Mouse (Mus musculus): ENCODE data around the gene 4933406M09Rik. TPM values are rescaled to one million over a fixed set of nuclear protein-coding genes. Genes with fewer than 3 reads are reported as not detected.
A peak's percentile ranks its signal among the peaks of the same experiment; 100 is the strongest.

Gene 4933406M09Rik
- not detected for total RNA-seq (2021)
- long read RNA-seq, experiment 1 = 0 reads
- long read RNA-seq, experiment 2 = 0 reads

DNA sequence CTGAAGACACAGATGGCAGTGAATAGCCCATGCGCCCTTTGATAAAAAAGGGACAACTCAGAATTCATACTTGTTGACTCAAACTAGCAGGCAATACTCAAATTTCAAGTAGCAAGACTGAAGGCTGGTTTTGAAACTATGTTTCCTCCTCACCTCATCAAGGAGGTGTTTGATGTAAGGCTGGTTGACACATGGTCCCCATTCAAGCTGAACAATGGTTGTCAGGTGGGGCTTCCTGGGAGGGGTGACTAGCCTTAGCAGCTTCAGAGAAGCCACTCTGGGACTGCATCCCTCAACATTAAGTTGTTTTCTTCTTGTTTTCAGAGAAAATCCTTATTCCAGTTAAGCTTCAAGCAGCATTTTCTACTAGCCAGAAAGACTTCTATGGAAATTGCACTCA is at the start of gene 4933406M09Rik:
Gene 4933406M09Rik (plus strand): TSS at position 275 of the 400 bp plus-strand sequence.
- DNase-seq = no peak

DNA sequence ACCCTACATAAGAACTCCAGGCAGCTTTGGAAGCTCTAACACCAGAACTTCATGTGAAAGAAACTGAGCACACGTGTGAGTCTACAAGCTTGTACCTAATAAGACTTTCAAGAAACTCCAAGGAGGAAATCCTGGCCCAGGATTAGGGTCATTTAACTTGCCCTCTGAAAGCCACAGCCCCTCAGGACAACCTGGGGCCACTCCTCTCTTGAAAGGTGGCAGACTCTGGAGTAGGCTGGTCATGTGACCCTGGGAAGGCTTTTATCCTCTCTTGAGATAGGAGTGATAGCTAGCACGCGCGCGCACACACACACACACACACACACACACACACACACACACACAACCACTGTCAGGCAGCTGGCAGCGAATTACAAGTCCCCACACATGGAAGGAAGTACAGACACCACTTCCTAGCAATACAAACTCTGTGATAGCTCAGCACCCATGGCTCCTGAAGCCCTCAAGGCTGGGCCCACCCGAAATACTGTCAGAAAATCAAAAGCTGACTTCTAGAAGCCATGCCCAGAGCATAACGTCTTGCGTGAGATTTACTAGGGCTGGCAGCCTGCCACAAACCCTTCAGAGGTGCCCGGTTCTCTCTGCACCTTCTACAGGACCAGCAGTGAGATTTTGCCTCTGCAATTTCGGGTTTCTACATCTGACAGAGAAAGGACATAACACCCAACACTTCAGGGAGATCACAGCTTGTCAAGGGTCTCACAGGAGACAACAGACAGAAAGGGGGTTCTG is 48.6 kb upstream of the 4933406M09Rik start:
- DNase-seq = no peak

DNA sequence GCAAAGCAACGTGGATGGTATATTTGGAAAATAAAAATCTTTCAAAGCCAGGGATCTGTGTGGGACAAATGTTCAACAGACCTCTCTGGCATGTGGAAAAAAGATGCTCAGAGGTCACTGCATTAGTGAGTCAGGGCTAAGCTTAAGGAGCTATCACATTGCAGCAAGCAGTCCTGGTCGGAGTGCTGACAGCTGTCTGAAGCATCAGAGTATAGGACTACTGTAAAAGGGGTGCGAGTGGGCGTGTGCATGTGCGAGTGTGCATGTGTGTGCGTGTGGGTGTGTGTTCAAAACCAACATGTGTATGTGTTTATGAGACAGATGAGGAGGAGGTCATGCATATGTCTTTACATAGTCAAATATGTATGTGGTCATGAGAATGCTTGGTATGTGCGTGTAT is 46.6 kb upstream of the 4933406M09Rik start:
- DNase-seq = no peak

DNA sequence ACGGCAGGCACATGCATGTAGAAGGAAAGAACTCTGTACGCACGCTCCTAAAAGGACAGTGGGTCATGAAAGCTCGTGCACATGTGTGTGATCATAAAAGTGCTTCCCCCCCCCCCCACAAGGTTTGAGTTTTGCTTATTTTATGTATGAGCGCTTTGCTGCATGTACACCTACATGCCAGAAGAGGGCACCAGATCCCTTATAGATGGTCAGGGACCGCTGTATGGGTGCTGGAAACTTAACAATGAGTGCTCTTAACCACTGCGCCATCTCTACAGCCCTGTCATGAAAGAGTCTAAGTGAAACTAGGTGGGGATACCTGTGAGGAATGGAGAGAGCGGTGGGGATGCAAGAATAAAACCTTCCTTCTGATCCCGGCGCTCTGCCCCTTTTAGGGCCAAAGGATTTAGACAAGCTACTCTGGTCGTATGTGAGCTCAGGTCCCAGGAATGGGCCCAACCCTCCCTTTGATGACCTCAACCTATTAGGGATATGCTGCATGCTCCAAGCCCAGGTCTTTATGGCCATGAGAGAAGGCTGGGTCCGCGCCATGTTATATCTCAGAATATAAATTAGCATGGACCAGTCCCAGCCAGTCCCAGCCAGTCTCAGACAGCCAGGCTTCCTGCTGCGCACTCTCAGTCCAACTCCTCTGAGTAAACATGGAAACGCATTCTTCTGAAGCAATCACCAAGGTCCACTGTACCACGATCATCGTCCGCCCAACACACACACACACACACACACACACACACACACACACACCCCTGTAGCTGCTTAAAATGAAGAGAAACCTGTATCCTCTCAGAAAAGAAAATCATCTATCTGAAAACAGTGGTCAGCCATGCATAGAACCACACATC is 45.8 kb upstream of the 4933406M09Rik start:
- no peak for DNase-seq

DNA sequence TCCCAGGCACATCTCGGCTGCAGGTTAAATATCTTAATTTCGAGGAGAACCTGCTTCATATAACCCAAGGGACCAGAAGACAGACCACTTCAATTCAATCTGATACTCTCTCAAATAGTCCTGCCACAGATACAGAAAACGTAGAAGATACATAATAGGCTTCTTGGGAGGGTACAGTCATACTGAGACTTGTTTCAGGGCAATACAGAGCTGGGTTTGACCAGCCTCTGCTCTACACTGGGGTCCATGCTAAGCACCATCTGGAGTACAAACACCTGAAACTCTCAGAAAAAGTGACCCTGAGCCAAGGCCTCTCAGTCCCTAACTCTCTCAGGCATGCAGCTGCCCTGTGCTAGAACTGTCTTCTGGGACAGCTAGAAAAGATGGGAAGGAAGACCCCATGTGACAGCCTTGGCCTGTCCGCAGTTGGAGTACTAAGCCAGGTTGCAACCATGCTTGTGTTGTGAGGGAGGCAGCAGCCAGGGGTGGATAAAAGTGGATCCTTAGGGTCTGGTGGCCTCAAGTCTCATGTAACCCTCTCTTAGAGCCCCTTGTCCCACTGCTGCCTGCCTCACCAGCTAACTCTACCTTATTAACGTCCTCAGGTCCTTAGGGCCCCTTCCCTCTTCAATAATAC is 44.0 kb upstream of the 4933406M09Rik start:
- DNase-seq = no peak

DNA sequence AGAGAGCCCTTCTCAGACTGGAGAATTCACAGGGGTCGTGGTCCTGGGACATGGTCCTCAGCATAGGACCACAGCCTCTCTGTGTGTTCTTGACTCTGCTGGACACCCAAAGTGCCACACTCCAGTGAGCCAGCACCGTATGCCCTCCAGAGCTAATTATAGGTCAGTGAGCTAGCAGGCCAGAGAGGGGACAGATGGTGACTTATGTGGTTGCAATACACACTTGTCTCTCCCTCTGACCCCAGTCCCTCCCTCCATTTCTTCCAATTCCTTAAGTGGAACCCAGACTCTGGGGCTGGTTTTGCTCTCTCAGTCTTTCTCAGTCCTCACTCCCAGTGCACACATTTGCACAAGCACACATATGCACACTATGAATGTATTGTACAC is 43.5 kb upstream of the 4933406M09Rik start:
- no peak for DNase-seq

DNA sequence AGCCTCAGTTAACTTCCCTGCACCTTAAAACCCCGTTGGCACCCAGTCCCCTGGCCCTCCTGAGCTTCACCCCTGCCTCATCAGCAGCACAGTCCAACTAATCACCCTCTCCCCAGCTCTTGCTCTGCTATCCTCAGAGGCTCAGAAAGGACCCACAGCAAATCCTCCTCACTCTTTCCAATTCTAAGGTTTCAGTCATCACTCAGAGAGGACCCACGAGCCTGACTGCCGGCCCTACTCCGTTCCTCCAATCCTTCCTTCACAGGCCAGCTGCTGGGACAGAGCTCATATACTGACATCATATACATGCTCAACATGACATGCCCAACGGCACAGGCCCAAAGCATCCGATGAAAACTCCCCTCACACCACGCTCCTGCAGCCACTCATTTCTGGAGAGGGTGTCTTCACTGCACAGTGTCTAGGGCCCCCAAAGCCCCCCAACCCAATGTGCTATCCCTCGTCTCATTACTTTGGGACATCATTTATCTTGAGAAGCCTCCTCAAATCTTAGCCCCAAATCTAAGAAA is 42.9 kb upstream of the 4933406M09Rik start:
- no peak for DNase-seq

DNA sequence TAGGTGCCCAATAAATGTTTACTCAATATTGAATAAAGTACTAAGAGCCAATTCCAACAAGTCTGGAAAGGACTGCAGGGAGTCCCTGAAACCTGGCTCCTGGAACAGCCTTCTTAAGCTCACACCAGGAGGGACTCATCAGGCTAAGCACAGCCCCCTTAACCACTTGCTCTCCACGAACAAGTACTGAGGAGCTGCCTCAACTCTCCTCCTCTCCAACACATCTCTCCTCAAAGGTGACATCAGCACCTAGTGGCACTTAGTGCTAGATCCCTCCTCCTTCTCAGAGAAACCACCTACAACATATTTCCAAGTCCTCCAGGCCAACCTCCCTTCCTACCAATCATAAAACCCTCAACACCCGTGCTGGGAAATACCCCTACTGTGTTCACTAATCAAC is 42.2 kb upstream of the 4933406M09Rik start:
- no peak for DNase-seq

DNA sequence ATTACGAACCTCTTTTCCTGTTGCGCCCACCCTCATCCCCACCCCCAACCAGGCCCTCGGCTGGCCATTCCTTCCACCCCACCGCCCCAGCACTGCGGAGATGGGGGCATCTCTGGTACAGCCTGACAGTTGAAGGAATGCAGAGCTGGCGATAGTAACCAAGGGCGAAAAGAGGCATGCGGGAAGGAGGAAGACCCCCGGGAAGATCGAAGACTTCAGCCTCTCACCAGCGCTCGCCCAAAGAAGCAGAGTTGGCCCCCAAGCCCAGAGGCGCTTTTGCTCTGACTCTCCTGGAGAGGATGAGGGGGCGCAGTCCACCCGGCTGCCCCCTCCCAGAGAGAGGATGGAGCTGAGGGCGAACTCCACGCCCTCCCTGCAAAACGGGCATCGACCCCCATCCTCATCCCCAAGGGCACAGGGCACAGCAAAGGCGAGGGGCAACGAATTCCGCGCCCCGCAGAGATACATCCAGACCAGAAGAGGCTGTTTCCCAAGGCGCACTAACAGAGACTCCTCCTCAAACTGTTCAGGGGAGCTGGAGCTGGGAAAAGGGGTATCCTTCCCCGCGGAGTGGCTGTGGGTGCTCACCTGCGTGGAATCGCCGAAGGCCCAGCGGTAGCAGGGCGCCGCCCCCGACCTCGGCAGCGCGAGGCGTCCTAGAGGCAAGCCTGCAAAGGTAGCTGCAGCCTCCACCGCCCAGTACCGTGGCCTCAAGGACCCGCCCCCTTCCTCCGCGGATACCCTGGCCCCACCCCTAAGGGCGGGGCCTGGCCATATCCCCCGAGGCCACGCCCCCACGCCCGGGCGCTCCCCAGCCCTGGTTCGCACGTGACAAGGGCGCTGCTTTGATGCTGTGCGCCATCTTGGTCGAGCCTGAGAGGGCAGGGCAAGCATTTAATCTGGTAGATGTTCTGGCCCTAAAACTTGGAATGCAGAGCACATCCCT is 41.5 kb upstream of the 4933406M09Rik start:
- DNase-seq = peak; percentile 89

DNA sequence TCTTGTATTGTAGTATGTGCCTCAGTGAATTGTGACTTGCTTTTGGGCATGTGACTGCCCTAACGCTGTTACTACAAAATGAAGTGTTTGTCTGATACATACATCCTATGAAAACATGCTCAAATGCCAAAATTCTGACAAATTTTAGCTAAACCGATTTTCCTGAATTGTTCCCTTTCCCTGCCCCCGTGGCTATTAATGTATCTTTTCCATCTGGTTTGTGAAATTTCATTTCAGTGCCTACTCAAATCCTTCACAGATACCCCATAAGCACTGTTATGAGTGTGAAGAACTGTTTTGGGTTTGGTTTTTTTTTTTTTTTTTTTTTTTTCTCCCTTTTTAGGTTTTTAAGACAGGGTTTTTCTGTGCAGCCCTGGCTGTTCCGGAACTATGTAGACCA is 40.7 kb upstream of the 4933406M09Rik start:
- DNase-seq = no peak

DNA sequence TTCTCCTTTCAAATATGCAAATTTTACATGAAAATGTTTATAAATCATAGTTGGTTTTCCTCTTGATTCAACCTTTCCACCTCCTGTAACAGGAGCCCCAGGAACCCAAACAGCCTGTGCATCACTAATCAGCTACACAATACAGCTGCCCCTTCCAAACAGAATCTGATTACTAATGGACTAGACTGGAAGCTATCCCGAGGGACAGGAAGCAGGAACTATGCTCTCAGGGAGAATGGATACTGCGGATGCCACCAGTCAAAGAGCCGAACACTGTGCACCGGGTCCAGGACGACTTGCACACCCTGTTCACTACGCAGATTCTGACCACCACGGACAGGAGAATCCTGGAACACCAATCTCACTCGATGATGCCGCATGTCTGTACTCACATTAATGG is 37.9 kb upstream of the 4933406M09Rik start:
- DNase-seq = no peak

DNA sequence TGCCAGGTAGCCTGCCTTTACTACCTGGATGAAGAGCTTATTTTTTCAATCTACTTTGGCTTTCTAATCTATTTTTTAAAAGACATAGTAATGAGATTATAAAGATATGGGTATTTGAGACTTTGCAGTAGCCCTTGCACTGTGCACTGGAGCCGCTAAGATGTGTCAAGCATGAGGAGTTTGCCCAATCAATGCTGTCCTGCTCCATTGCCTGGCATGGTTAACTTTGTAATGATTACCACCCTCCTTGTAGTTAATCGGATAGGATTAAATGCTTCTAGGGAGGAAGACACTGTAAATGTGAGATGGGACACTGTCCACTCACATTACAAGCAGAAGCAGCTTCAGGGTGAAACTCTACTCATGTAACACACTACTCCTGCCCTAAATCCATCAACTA is 32.4 kb upstream of the 4933406M09Rik start:
- no peak for DNase-seq

DNA sequence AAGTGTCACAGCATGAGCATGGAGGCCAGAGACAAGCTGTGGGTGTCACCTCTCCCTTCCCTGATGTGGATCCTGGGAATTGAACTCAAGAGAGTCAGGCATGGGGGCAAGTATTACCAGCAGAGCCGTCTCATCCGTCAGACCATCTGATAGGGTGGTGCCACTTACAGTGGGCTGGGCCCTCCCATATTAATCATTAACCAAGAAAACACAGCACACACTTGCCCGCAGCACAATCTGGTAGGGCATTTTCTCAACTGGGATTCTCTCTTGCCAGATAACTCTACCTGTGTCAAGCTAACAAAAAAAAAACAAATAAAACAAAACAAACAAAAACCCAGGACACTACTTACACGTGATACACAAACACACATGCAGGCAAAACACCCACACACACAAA is 28.3 kb upstream of the 4933406M09Rik start:
- DNase-seq = no peak

DNA sequence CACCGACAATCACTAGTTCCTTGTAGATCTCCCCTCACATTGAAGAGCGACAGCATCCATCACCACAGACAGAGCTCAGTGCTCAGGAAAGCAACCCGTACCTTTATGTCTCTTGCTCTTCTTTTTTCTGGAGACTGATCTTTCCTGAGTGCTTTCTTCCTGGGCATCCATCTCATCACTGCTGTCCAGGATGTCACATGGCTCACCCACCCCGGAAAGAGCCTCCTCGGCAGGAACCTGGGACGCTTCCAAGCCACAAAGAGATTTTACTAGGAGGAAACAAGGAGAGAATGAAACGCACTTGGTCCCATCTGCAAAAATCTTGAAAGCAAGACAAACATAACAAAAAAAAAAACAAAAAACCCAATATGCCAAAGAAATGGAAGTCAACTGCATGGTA is 25.1 kb upstream of the 4933406M09Rik start:
- DNase-seq = no peak

DNA sequence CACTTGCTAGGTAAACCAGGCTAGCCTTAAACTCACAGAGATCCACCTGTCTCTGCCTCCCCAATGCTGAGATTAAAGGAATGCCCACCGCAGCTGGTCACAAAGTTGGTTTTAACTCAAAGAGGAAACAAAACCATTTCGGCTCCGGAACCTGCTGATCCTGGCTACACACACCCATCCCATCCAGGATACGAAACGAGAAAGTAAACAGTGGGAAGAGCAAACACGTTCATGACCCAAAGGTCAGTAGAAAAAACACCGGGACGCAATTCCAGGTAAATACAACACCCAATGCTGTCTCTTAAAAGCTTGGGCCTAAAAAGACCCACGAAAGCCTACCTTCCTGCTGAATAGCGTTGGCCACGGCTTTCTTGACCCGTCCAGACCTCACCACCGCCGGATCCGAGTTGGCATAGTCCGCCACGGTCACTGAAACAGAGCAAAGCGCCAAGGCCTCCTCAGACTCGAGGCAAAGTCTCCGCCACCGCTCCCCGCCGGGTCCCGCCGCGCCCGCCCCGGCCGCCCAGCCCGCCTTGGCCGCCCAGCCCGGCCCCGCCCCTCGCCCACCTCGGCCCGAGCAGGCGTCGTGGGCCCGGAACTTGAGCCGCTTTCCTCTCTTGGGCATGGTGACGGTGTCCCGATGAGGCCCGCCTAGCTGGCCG is 24.4 kb upstream of the 4933406M09Rik start:
- no peak for DNase-seq

DNA sequence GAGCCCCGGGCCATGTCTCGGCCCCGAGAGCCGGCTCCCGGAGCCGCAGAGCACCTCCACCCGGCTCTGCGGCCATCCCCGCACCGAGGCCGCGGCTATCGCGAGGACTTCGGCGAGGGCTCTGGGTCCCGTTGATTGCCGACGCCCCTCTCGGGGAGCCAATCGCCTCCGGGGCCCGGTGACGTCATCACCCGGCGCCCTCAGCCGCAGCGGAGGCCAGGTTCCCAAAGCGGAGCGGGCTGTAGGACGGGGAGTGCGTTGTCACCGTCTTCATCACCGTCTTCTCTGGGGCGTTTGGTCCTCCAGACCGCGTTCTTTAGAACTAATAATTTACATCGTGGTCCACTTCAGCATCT is 23.9 kb upstream of the 4933406M09Rik start, which contains the start of gene Tmem183a:
Gene Tmem183a (minus strand): TSS at position 123 of the 356 bp plus-strand sequence.
- DNase-seq = peak; percentile 99

DNA sequence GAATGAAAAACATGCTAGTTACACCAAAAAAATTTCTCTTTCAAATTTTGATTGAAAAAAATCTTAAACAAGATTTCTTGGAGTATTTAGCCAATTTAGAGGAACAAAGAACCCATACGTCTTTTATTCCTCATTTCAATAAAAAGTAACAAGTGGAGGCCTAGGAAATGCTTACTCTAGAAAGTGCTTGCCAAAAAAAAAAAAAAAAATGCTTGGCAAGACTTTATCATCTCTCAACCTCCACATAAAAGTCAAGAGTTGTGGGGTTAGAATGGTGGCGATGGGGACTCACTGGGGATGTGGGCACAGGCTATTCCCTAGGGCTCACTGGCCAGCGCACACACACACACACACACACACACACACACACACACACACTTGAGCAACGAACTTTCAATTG is 22.5 kb upstream of the 4933406M09Rik start:
- no peak for DNase-seq

DNA sequence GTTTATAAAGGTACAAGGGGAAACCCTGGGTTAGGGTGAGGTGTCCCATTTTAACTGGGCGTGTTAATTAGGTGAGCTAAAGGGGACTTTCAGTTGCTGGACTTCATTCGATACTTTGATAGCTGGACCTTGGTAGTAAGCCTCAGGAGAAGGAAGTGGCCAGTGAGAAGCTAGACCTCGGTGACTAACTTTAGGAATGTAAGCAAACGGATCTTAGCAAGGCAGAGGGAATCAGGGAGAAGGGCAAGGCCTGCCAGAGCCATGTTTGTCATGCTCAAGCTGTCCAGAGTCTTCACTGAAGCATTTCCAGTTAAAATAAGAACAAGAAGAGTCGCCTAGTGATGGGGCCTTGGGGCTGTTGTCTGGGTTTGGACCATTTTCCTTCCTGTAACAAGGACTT is 20.2 kb upstream of the 4933406M09Rik start:
- DNase-seq = no peak

DNA sequence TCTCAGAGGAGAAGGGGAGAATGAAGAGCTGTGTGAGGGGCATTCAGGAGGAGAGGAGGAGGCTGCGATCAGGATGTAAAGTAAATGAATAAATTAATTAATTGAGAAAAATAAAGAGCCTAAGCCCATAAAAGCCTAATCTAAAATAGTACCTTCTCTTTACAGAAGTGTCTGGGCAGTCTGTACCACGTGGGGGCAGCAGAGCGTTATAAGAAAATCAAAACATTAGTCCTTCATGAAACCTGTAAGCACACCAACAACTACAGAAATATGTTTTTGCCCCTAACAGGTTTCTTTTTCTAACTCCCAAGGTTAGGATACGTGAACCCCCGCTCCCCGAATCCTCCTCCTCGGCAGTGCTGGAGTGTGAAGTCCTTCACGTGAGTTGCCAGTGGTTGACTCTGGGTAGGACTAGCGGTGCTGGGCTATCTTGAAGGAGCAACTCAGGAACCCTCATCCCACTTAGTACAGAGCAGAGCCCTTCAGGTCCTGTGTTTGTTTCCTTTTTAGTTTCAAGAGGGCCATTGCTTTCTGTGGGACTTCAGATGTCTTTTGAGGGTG is 16.9 kb upstream of the 4933406M09Rik start:
- peak; percentile 82 for DNase-seq

DNA sequence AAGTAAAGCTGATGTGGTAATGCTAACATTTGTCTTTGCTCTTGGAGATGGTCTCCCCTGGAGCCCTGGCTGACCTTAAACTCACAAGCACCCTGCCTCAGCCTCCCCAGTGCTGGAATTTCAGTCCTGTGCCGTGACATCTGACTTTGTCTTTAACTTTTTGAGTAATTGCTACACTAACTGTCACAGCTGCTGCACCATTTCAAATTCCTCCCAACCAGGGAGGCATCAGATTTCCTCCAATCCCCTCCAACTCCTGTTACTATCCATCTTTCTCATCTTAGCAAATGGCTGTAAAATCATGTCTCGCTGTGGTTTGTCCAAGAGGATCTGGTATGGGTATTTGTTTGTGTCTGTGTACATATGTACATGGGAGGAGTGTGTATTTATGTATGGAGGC is 11.6 kb upstream of the 4933406M09Rik start:
- no peak for DNase-seq

DNA sequence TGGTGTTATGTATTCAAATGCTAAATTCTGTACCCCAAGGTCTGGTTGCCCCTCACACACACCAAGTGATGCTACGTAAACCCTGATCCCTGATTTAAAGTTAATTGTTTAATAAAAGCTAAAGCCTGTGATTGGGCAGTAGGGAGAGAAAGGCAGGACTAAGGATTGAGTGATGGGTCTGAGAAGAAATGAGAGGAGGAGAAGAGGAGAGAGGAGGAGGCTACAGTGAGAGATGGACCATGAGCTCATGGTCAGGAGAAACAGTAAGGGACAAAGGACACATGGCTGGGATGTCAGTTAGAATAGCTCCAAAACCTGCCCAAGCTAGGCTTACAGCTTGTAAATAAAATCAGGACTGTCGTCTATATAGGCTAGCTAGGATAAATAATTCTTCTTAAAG is 4.7 kb upstream of the 4933406M09Rik start:
- no peak for DNase-seq
